Mouse (Mus musculus): ENCODE measurements around the gene Parp8. TPM values are rescaled to one million over a fixed set of nuclear protein-coding genes. Genes with fewer than 3 reads are reported as not detected.

Gene Parp8
- polyA plus RNA-seq, 2 experiments, result 2.0 to 3.2 TPM

- 71% methylated on average over 7 of the region's 7 CpGs for WGBS (ENCODE audit: insufficient replicate concordance)
- Histone ChIP-seq H3K9ac (replicated peaks) (no peak overlapping the region), H3K4me1 (replicated peaks; ENCODE audit: control insufficient read depth in 2 of 2, insufficient read depth in 2 of 2, low read length in 1 of 2) (no peaks in the 10 kb centered on the region), H3K4me2 (ENCODE audit: low read depth) (no peak overlapping the region), H3K9me3 (ENCODE audit: control insufficient read depth, low read length) (no peaks in the 10 kb centered on the region), H3K36me3 (replicated peaks; ENCODE audit: control insufficient read depth, insufficient read depth, low read depth) (no peaks in the 10 kb centered on the region), H3K27me3 (ENCODE audit: control insufficient read depth, insufficient read depth, low read length) (no peaks in the 10 kb centered on the region), H3K4me3 (ENCODE audit: insufficient read depth in 1 of 2, low read depth in 2 of 2, low read length in 2 of 2) (no peak overlapping the region), H3K27ac (no peak overlapping the region)
- ATAC-seq (ENCODE audit: insufficient read depth) (no peak), DNase-seq (ENCODE audit: low read depth in 3 of 3, low spot score in 3 of 3) (no peak)
- TF ChIP-seq CTCF (IDR thresholded peaks at IDR 0.05; ENCODE audit: low read depth) (no peak), EP300 (IDR thresholded peaks at IDR 0.05; ENCODE audit: low read depth) (no peak)
Observed at GRCm38 (mm10) chr13:116991560-116991959, 33.8 kb downstream of the Parp8 start.

GRCm38 (mm10) chr13:116990327-116990726 lies 35.0 kb downstream of the Parp8 start:
- H3K36me3 ChIP-seq (replicated peaks; ENCODE audit: control insufficient read depth, insufficient read depth, low read depth), result no peaks in the 10 kb centered on the region
- no peaks in the 10 kb centered on the region for H3K4me1 ChIP-seq (replicated peaks; ENCODE audit: control insufficient read depth in 2 of 2, insufficient read depth in 2 of 2, low read length in 1 of 2)
- ATAC-seq (ENCODE audit: insufficient read depth) (no peak), DNase-seq (ENCODE audit: low read depth in 3 of 3, low spot score in 3 of 3) (no peak)
- H3K4me2 ChIP-seq (ENCODE audit: low read depth), result no peak overlapping the region
- H3K27me3 ChIP-seq (ENCODE audit: control insufficient read depth, insufficient read depth, low read length), result no peaks in the 10 kb centered on the region
- no peak overlapping the region for H3K4me3 ChIP-seq (ENCODE audit: insufficient read depth in 1 of 2, low read depth in 2 of 2, low read length in 2 of 2)
- no peak overlapping the region for H3K27ac ChIP-seq
- whole genome bisulfite sequencing (ENCODE audit: insufficient replicate concordance), result 62% methylated on average over 4 of the region's 4 CpGs
- H3K9me3 ChIP-seq (ENCODE audit: control insufficient read depth, low read length), result no peaks in the 10 kb centered on the region
- no peak for TF ChIP-seq EP300 (IDR thresholded peaks at IDR 0.05; ENCODE audit: low read depth)
- no peak for TF ChIP-seq CTCF (IDR thresholded peaks at IDR 0.05; ENCODE audit: low read depth)
- no peak overlapping the region for H3K9ac ChIP-seq (replicated peaks)

- TF ChIP-seq EP300 (IDR thresholded peaks at IDR 0.05; ENCODE audit: low read depth), result no peak
- no peak for TF ChIP-seq CTCF (IDR thresholded peaks at IDR 0.05; ENCODE audit: low read depth)
- DNase-seq (ENCODE audit: low read depth in 3 of 3, low spot score in 3 of 3) (no peak), ATAC-seq (ENCODE audit: insufficient read depth) (no peak)
- H3K27me3 ChIP-seq (ENCODE audit: control insufficient read depth, insufficient read depth, low read length), result no peaks in the 10 kb centered on the region
- no peak overlapping the region for H3K9ac ChIP-seq (replicated peaks)
- H3K4me2 ChIP-seq (ENCODE audit: low read depth), result no peak overlapping the region
- H3K27ac ChIP-seq, result no peak overlapping the region
- H3K4me1 ChIP-seq (replicated peaks; ENCODE audit: control insufficient read depth in 2 of 2, insufficient read depth in 2 of 2, low read length in 1 of 2), result no peaks in the 10 kb centered on the region
- no peaks in the 10 kb centered on the region for H3K36me3 ChIP-seq (replicated peaks; ENCODE audit: control insufficient read depth, insufficient read depth, low read depth)
- WGBS (ENCODE audit: insufficient replicate concordance), result 38% methylated on average over 2 of the region's 2 CpGs
- no peak overlapping the region for H3K4me3 ChIP-seq (ENCODE audit: insufficient read depth in 1 of 2, low read depth in 2 of 2, low read length in 2 of 2)
- no peaks in the 10 kb centered on the region for H3K9me3 ChIP-seq (ENCODE audit: control insufficient read depth, low read length)
Observed at GRCm38 (mm10) chr13:116988706-116989105, 36.6 kb downstream of the Parp8 start.

- no peaks in the 10 kb centered on the region for H3K36me3 ChIP-seq (replicated peaks; ENCODE audit: control insufficient read depth, insufficient read depth, low read depth)
- no peak for ATAC-seq (ENCODE audit: insufficient read depth)
- 24% methylated on average over 7 of the region's 7 CpGs for WGBS (ENCODE audit: insufficient replicate concordance)
- DNase-seq (ENCODE audit: low read depth in 3 of 3, low spot score in 3 of 3), result no peak
- H3K27me3 ChIP-seq (ENCODE audit: control insufficient read depth, insufficient read depth, low read length), result no peaks in the 10 kb centered on the region
- no peak overlapping the region for H3K4me3 ChIP-seq (ENCODE audit: insufficient read depth in 1 of 2, low read depth in 2 of 2, low read length in 2 of 2)
- H3K27ac ChIP-seq, result no peak overlapping the region
- no peaks in the 10 kb centered on the region for H3K9me3 ChIP-seq (ENCODE audit: control insufficient read depth, low read length)
- H3K4me1 ChIP-seq (replicated peaks; ENCODE audit: control insufficient read depth in 2 of 2, insufficient read depth in 2 of 2, low read length in 1 of 2), result no peaks in the 10 kb centered on the region
- H3K4me2 ChIP-seq (ENCODE audit: low read depth), result no peak overlapping the region
- H3K9ac ChIP-seq (replicated peaks), result no peak overlapping the region
- TF ChIP-seq CTCF (IDR thresholded peaks at IDR 0.05; ENCODE audit: low read depth), result no peak
- TF ChIP-seq EP300 (IDR thresholded peaks at IDR 0.05; ENCODE audit: low read depth), result no peak
Observed at GRCm38 (mm10) chr13:116988208-116988607, 37.1 kb downstream of the Parp8 start.

- Histone ChIP-seq H3K4me3 (ENCODE audit: insufficient read depth in 1 of 2, low read depth in 2 of 2, low read length in 2 of 2) (no peak overlapping the region), H3K4me1 (replicated peaks; ENCODE audit: control insufficient read depth in 2 of 2, insufficient read depth in 2 of 2, low read length in 1 of 2) (no peaks in the 10 kb centered on the region), H3K9me3 (ENCODE audit: control insufficient read depth, low read length) (no peaks in the 10 kb centered on the region), H3K9ac (replicated peaks) (no peak overlapping the region), H3K27me3 (ENCODE audit: control insufficient read depth, insufficient read depth, low read length) (no peaks in the 10 kb centered on the region), H3K4me2 (ENCODE audit: low read depth) (no peak overlapping the region), H3K36me3 (replicated peaks; ENCODE audit: control insufficient read depth, insufficient read depth, low read depth) (no peaks in the 10 kb centered on the region), H3K27ac (no peak overlapping the region)
- ATAC-seq (ENCODE audit: insufficient read depth) (no peak), DNase-seq (ENCODE audit: low read depth in 3 of 3, low spot score in 3 of 3) (no peak)
- TF ChIP-seq CTCF (IDR thresholded peaks at IDR 0.05; ENCODE audit: low read depth) (no peak), EP300 (IDR thresholded peaks at IDR 0.05; ENCODE audit: low read depth) (no peak)
- 40% methylated on average over 3 of the region's 3 CpGs for WGBS (ENCODE audit: insufficient replicate concordance)
Observed at GRCm38 (mm10) chr13:116987284-116987683, 38.1 kb downstream of the Parp8 start.
